Mouse (Mus musculus): ENCODE results near the gene Ufl1.
"Not testable (repeated sequence)": the region's sequence is repeated elsewhere in the genome, so short reads cannot be mapped to it uniquely, and the experiment has no call there.

Gene Ufl1

GRCm38 (mm10) chr4:25281671-25282038 is at the start of gene Ufl1:
Ufl1 (minus strand) TSS chr4:25281821.
- peak; percentile 86 to 89 for DNase-seq (ENCODE audit: low spot score in 2 of 2)

- DNase-seq (ENCODE audit: low spot score in 2 of 2), result no peak
Measured at GRCm38 (mm10) chr4:25325684-25326220, 44.1 kb upstream of the Ufl1 start.

GRCm38 (mm10) chr4:25322631-25323178 is 41.1 kb upstream of the Ufl1 start:
- DNase-seq (ENCODE audit: low spot score in 2 of 2), result no peak

GRCm38 (mm10) chr4:25313767-25314166 is 32.1 kb upstream of the Ufl1 start:
- DNase-seq (ENCODE audit: low spot score in 2 of 2), result no peak

- not testable (repeated sequence) for DNase-seq (ENCODE audit: low spot score in 2 of 2)
Measured at GRCm38 (mm10) chr4:25285002-25285401, 3.4 kb upstream of the Ufl1 start.

DNA sequence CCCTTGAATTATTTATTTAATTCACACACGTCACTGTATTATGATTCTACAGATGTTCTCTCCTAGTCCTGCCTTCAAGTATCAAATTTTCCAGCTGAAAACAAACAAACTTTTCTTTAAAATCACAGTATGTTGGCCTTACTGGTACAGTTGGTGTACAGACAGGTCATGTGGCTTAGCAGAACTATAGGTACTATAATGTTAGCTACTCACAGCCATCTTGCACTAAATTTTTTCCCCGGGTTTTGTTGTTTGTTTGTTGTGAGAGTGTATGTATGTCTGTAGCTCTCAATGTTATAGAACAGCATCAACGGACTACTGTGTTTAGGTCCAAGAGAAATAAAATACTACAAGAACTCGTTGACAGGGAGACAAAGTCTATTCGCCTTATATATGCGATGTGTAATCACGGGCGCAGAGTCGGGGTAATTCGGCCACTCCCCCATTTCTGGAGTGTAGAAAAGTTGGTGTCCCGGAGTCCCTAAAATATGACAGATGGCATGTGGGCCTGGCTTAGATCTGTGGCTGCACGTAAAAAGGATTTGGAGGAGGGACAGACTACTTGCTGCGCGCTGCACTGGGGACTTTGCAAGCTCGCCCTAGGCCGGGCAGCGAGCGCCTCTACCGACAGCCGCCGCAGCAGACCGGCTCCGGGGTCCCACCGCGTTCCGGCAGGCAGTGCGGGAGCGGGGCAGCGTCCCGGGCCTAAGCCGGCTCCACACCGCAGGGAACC is 517 bp downstream of the Ufl1 start:
- DNase-seq (ENCODE audit: low spot score in 2 of 2), result no peak

DNA sequence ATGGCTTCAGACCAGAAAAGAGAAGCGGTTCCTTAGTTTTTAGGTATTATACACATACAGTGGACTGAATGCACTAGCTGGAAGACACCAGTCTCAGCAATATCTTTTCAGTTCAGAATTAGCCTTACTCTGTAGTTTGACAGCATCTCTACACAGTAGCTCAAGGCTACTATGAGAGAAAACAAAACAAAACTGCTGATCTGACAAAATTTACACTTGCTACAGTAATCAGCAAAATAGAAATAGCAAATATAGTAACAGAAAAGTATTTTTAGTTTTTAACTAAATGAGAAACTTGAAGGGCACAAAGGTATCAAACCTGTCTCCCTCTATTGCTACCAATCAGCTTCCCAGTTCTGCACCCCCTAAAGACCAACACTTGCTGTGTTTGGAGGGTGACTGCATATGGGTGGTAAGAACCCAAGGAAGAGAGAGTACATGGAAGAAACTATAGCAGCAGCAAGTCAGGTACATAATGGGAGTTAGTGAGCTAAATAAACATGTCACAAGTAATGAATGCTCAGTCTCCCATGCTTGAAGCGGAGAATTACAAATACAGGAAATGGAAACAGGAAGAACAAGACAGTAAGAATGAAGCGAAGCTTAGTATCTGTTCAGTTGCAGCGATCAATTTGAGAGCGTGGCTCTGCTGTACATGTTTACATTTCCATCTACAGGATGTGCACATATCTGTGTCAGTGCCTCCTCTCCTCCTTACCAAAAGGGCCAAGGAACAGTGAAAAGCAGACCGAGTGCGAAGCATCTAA is 8.6 kb downstream of the Ufl1 start:
- no peak for DNase-seq (ENCODE audit: low spot score in 2 of 2)

DNA sequence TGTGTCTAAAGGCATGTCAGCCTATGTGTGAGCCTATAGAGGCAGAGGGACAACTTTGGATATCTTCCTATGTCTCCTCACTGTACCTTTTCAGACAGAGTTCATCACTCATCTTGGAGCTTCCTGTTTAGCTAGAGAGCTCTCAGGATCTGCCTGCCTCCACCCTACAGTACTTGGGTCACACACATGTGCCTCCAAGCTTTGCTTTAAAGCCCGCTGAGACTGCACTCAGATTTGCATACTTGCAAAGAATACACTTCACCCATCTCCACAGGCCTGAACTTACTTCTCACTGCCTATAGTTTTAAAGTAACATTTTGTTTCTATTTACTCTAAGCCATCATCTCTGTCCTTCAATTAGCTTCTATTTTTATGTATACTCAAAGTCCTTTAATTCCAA is 9.7 kb downstream of the Ufl1 start:
- no peak for DNase-seq (ENCODE audit: low spot score in 2 of 2)

DNA sequence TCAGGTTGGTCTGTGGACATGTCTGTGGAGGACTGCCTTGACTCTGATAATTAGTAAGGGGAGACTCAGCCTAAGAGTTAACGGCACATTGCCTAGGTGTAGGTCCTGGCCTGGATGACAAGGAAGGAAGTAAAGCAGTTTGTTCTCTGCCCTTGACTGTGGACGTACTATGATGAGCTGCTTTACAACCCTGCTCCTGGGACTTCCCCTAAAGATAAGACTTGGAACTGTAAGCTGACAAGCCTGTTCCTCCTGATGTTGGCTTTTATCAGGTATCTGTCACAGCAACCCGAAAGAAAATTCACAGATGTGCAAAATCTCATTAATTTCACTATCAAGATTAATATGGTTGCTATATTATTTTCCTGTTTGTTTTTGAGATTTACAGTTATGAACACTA is 14.5 kb downstream of the Ufl1 start:
- no peak for DNase-seq (ENCODE audit: low spot score in 2 of 2)

GRCm38 (mm10) chr4:25257822-25258398 is 23.7 kb downstream of the Ufl1 start:
- DNase-seq (ENCODE audit: low spot score in 2 of 2), result no peak

DNA sequence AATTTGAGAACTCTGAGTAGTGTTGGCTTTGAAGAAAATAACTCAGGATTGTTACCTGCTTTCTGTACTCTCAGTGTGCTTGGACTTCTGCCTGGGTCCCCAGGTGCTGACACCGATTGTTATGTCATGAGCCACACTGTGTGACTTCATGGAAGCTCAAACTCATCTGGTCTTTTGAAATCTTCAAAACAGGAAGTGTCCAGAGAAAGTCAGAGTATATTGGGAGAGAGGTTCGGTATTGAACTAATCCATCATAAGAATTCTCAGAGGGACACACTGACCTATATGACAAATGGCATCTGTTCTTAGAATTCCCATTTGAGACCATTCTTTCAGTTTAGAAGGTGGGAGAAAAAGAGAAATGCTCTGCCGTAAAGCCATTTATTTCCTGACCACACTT is 38.8 kb downstream of the Ufl1 start, which contains the start of gene Fhl5:
Gene Fhl5 (minus strand): TSS at position 101 of the 400 bp plus-strand sequence.
- no peak for DNase-seq (ENCODE audit: low spot score in 2 of 2)

DNA sequence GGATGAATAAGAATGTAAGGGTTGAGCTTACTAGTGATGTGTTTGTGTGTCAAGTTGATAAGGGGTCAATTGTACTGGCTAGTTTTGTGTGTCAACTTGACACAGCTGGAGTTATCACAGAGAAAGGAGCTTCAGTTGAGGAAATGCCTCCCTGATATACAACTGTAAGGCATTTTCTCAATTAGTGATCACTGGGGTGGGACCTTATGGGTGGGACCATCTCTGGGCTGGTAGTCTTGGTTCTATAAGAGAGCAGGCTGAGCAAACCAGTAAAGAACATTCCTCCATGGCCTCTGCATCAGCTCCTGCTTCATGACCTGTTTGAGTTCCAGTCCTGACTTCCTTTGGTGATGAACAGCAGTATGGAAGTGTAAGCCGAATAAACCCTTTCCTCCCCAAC is 46.0 kb downstream of the Ufl1 start:
- DNase-seq (ENCODE audit: low spot score in 2 of 2), result not testable (repeated sequence)

DNA sequence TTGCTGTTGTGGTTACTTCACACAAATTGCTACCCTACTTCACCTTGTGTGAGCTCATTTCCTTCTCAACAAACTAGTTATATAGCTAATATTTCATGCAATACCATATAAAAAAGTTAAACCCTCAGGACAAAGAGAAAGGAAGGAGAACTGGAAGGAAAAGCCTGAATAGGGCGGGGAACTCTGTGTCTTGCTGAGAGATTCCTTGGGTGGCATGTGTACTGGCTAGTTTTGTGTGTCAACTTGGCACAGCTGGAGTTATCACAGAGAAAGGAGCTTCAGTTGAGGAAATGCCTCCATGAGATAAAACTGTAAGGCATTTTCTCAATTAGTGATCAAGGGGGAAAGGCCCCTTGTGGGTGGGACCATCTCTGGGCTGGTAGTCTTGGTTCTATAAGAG is 47.9 kb downstream of the Ufl1 start:
- not testable (repeated sequence) for DNase-seq (ENCODE audit: low spot score in 2 of 2)

- no peak for DNase-seq (ENCODE audit: low spot score in 2 of 2)
Measured at GRCm38 (mm10) chr4:25232546-25232945, 49.1 kb downstream of the Ufl1 start.

- no peak for DNase-seq (ENCODE audit: low spot score in 2 of 2)
Measured at GRCm38 (mm10) chr4:25227527-25227926, 54.1 kb downstream of the Ufl1 start.

DNA sequence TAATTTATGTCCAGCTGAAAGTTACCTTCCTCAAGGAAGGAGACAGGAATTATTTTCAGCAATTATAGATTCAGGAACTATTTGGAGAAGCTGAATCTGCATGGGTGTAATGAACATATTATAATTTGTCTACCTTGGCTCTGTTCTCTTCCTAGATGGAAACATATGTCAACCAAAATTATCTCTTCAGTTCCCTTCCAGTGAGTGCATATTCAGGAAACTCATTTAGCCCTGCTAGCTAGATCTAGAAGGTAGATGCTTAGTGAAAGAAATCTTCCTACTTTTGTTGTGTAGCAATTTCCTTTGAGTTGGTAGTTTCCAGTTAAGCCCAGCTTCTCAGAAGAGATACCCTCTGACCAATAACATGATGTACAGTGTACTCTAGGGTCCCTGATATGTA is 59.7 kb downstream of the Ufl1 start:
- DNase-seq (ENCODE audit: low spot score in 2 of 2), result no peak

- no peak for DNase-seq (ENCODE audit: low spot score in 2 of 2)
Measured at GRCm38 (mm10) chr4:25213451-25213850, 68.2 kb downstream of the Ufl1 start.

DNA sequence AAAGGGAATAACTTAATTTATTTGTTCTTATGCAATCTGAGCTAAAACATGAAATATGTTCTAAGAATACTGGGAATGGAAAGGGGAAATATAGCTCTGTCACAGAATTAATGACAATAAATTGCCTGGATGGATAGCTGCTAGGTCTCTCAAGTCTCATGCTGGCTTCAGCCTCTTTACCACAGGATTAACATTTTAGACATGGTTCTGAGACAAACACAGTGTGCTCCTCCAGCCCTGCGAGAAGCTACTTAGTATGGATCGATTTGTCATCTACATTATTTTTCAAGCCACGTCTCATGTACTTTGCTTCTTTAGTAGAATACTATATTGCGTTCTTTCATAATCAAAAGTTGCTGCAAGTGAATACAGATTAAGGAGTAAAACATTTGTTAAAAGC is 75.5 kb downstream of the Ufl1 start:
- no peak for DNase-seq (ENCODE audit: low spot score in 2 of 2)

Measured in spleen, postnatal 14 days (tissue).